Mouse (Mus musculus) CH12.LX (cell line): ENCODE data around the gene Gm28710.

ENCODE experiments used
- CHD1 ChIP-seq: IDR thresholded peaks from 2 replicates; pipeline ENCODE4 v1.6.1; 2012; ENCODE audit warnings: low read depth, low read length, improper control_type of control experiment, inconsistent platforms
- CHD2 ChIP-seq: IDR thresholded peaks from 2 replicates; pipeline ENCODE4 v1.6.1; 2011; ENCODE audit warnings: low read length, improper control_type of control experiment
- CTCF ChIP-seq, 2 experiments: IDR thresholded peaks in 1 of 2; conservative IDR thresholded peaks in 1 of 2; 2 replicates each; pipeline ENCODE4 v1.5.1; 2011 to 2012; ENCODE audit warnings: low read depth in 2 of 2, low read length in 2 of 2, improper control_type of control experiment in 1 of 2, inconsistent platforms in 1 of 2, mild to moderate bottlenecking in 1 of 2, moderate library complexity in 1 of 2
- EP300 ChIP-seq: IDR thresholded peaks from 2 replicates; pipeline ENCODE4 v1.6.1; 2011; ENCODE audit warnings: low read length, improper control_type of control experiment
- ETS1 ChIP-seq: conservative IDR thresholded peaks from 2 replicates; pipeline ENCODE4 v1.6.1; 2012; ENCODE audit warnings: low read depth, mild to moderate bottlenecking, inconsistent platforms, low read length, improper control_type of control experiment, moderate library complexity
- MAX ChIP-seq: IDR thresholded peaks from 2 replicates; pipeline ENCODE4 v1.6.1; 2011; ENCODE audit warnings: low read length, improper control_type of control experiment
- NELFE ChIP-seq: IDR thresholded peaks from 2 replicates; pipeline ENCODE4 v1.6.1; 2011; ENCODE audit warnings: low read depth, low read length, improper control_type of control experiment
- PAX5 ChIP-seq: IDR thresholded peaks from 2 replicates; pipeline ENCODE4 v1.6.1; 2012; ENCODE audit warnings: low read length, inconsistent platforms, mixed read lengths
- POLR2A ChIP-seq: IDR thresholded peaks from 2 replicates; pipeline ENCODE4 v1.6.1; 2011; ENCODE audit warnings: low read depth, mild to moderate bottlenecking, improper control_type of control experiment, low read length
- POLR2AphosphoS2 ChIP-seq: IDR thresholded peaks from 2 replicates; pipeline ENCODE4 v1.6.1; 2011; ENCODE audit warnings: low read depth, low read length, improper control_type of control experiment
- TCF12 ChIP-seq: IDR thresholded peaks from 2 replicates; pipeline ENCODE4 v1.6.1; 2014; ENCODE audit warnings: low read depth, mild to moderate bottlenecking, inconsistent platforms, low read length, improper control_type of control experiment
- USF1 ChIP-seq: IDR thresholded peaks from 2 replicates; pipeline ENCODE4 v1.6.1; 2014; ENCODE audit warnings: low read depth, mild to moderate bottlenecking, inconsistent platforms, low read length, improper control_type of control experiment
- ZKSCAN1 ChIP-seq: IDR thresholded peaks from 2 replicates; pipeline ENCODE4 v1.6.1; 2012; ENCODE audit warnings: low read depth, inconsistent platforms, low read length, improper control_type of control experiment, borderline replicate concordance
- ZMIZ1 ChIP-seq: IDR thresholded peaks from 2 replicates; pipeline ENCODE4 v1.6.1; 2012; ENCODE audit warnings: low read depth, mild to moderate bottlenecking, inconsistent platforms, low read length, improper control_type of control experiment

GRCm38 (mm10) chr5:16785627-16786026 lies 6.0 kb upstream of the Gm28710 start:
- no peak for TF ChIP-seq USF1
- TF ChIP-seq CTCF (conservative IDR thresholded peaks at IDR 0.05 in 1 of 2, IDR thresholded peaks at IDR 0.05 in 1 of 2; ENCODE audit: low read depth in 2 of 2, low read length in 2 of 2) = no peak
- TF ChIP-seq TCF12 = no peak
- TF ChIP-seq ETS1 = no peak
- no peak for TF ChIP-seq ZMIZ1
- TF ChIP-seq CHD2 = no peak
- no peak for TF ChIP-seq EP300
- TF ChIP-seq POLR2A = no peak
- TF ChIP-seq CHD1 = no peak
- TF ChIP-seq MAX = no peak
- TF ChIP-seq NELFE = no peak
- no peak for TF ChIP-seq POLR2AphosphoS2
- no peak for TF ChIP-seq ZKSCAN1
- TF ChIP-seq PAX5 = no peak
